Mouse (Mus musculus) heart, embryonic 16.5 days (tissue): ENCODE data around the gene Csnk2a2. TPM values are rescaled to one million over a fixed set of nuclear protein-coding genes. Genes with fewer than 3 reads are reported as not detected.

Experiments
- ATAC-seq: fragments of 200-750 bp; cut with Nextera tagmentation; replicated peaks from 2 replicates; pipeline ENCODE4 v1.8.0; 2017; ENCODE audit warnings: moderate number of reproducible peaks; ENCODE audit not compliant: insufficient read depth, low FRiP score; ENCODE audit errors: extremely low read depth
- H3K27ac ChIP-seq: fragments of 300-500 bp; sonication (generic); 2 replicates; pipeline ENCODE4 v1.5.1; 2014; ENCODE audit warnings: mild to moderate bottlenecking, low read length, control low read depth, moderate library complexity
- H3K27me3 ChIP-seq: fragments of 300-500 bp; sonication (generic); 2 replicates; pipeline ENCODE4 v1.6.1; 2014; ENCODE audit warnings: low read length, mixed read lengths; ENCODE audit not compliant: control insufficient read depth, insufficient read depth
- H3K36me3 ChIP-seq: fragments of 300-500 bp; sonication (generic); 2 replicates; pipeline ENCODE4 v1.6.1; 2014; ENCODE audit not compliant: control insufficient read depth, insufficient read depth
- H3K4me1 ChIP-seq: fragments of 300-500 bp; sonication (generic); 2 replicates; pipeline ENCODE4 v1.6.1; 2014; ENCODE audit warnings: low read length, mixed read lengths; ENCODE audit not compliant: control insufficient read depth, insufficient read depth
- H3K4me2 ChIP-seq: fragments of 300-500 bp; sonication (generic); 2 replicates; pipeline ENCODE4 v1.6.1; 2014; ENCODE audit warnings: low read depth, mild to moderate bottlenecking, control low read depth, low read length
- H3K4me3 ChIP-seq: fragments of 300-500 bp; sonication (generic); 2 replicates; pipeline ENCODE4 v1.5.1; 2014; ENCODE audit warnings: mild to moderate bottlenecking, control low read depth, low read length
- H3K9ac ChIP-seq: fragments of 300-500 bp; sonication (generic); 2 replicates; pipeline ENCODE4 v1.6.1; 2014; ENCODE audit warnings: low read length, control low read depth
- H3K9me3 ChIP-seq: fragments of 300-500 bp; sonication (generic); replicated peaks from 2 replicates; pipeline ENCODE4 v1.6.1; 2016; ENCODE audit warnings: low read length; ENCODE audit not compliant: control insufficient read depth
- WGBS: fragments of 180-500 bp; shearing (Covaris S2); extraction: QIAGEN DNeasy Blood & Tissue Kit; methylation state at CpG from one replicate; pipeline ENCODE4 v1.1.7; 2014; 5-methylcytosine and 5-hydroxymethylcytosine counted together
- polyA plus RNA-seq: library from polyadenylated mRNA; unstranded; fragments of >200 nt; fragmentation: Nextera tagmentation; extraction: Ambion mirVana; gene quantifications from 2 replicates; pipeline ENCODE4 v1.2.1, GENCODE M21; 2015

Csnk2a2 gene
- polyA plus RNA-seq, 1 experiment from 2014 or later, result 6.0 TPM

DNA sequence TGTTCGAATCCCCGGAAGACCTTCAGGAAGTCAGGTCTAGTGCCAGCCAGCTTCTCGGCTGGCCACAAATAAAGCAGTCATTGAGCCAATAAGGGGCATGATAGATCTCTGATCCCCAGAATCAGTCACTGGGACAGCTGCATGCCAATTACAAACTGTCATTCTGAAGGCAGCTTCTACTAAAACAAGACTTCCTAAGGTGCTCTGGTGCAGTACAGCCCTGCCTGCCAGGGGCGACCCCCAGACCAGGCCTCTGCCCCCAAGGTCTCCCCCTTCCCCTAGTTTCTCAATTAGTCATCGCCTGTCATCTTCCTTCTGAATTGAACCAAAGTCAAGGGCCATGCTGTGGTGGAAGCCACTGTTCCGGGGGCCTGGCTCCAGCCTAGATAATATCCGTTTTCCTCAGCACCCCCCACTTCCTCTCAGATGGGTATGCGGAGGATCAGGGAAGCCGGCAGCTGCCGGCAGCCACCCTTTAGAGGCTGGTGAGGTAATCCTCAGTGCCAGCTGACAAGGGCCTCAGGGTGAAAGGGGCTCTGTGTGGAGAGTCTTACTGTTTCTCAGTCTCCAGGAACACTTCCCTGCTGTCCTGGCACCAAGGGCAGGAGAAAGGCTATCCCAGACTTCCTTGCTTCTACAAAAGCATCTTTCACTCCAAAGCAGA lies 78.4 kb downstream of the Csnk2a2 start:
- peaks cover 7% of the 10 kb centered on the region for H3K4me1 ChIP-seq
- H3K9ac ChIP-seq, result peak overlapping the region; percentile 49; the same call in 1 of the 2 replicates
- peak; percentile 58 for ATAC-seq
- H3K27ac ChIP-seq, result peak overlapping the region; percentile 27; the same call in 1 of the 2 replicates
- H3K4me3 ChIP-seq, result no peak overlapping the region
- no peak overlapping the region for H3K4me2 ChIP-seq
- H3K27me3 ChIP-seq, result no peaks in the 10 kb centered on the region
- peaks cover 3% of the 10 kb centered on the region; the same call in 1 of the 2 replicates for H3K9me3 ChIP-seq
- H3K36me3 ChIP-seq, result no peaks in the 10 kb centered on the region
- 33% methylated on average over 10 of the region's 10 CpGs for WGBS

DNA sequence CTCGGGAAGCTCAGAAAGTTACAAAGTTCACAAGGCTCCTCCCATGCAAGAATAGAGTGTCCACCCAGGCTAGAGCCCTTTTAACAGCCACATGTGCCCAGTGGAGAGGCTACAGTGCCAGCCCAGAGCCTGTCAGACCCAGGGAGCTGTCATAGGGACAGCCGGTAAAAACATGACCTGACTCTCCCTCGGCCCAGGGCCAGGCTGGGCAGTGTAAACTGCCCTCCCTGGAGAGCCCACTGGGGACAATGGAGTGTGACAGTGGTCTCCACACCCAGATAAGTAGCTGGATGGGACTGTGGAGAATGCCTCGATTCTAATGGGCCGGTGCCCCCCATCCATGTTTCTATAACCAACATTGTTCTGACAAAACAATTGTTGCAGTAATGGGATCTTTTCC lies 80.3 kb downstream of the Csnk2a2 start:
- no peaks in the 10 kb centered on the region for H3K27me3 ChIP-seq
- H3K4me2 ChIP-seq, result no peak overlapping the region
- H3K4me3 ChIP-seq, result no peak overlapping the region
- H3K36me3 ChIP-seq, result no peaks in the 10 kb centered on the region
- 53% methylated on average over 5 of the region's 5 CpGs for whole genome bisulfite sequencing
- peak; percentile 65 for ATAC-seq
- H3K9me3 ChIP-seq, result peaks cover 3% of the 10 kb centered on the region; the same call in 1 of the 2 replicates
- peaks cover 7% of the 10 kb centered on the region for H3K4me1 ChIP-seq
- peak overlapping the region; percentile 25; the same call in 1 of the 2 replicates for H3K9ac ChIP-seq
- peak overlapping the region; percentile 27 for H3K27ac ChIP-seq

DNA sequence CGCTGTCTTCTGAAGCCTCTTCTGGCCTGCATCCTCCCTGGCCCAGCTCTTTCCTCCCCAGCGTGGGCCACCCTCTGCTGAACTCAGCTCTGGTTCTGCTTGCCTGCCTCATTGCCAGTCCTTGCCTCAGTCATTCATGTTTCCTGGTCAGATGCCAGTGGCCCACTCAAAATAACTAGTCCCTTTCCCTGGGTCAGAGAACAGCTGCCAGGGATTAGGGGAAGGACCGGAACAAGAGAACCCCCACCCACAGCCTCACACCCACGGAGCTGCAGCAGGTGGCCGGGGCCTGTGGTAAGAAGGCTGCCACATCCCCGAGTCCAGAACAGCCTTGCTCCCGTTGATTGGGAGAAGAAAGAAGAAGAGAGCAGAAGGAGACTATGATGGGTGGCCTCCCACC lies 88.7 kb downstream of the Csnk2a2 start:
- H3K4me1 ChIP-seq, result peaks cover 13% of the 10 kb centered on the region
- no peak overlapping the region for H3K27ac ChIP-seq
- no peaks in the 10 kb centered on the region for H3K27me3 ChIP-seq
- no peak overlapping the region for H3K9ac ChIP-seq
- H3K36me3 ChIP-seq, result no peaks in the 10 kb centered on the region
- ATAC-seq, result no peak
- H3K4me3 ChIP-seq, result no peak overlapping the region
- no peak overlapping the region for H3K4me2 ChIP-seq
- WGBS, result 71% methylated on average over 7 of the region's 7 CpGs
- no peaks in the 10 kb centered on the region for H3K9me3 ChIP-seq

DNA sequence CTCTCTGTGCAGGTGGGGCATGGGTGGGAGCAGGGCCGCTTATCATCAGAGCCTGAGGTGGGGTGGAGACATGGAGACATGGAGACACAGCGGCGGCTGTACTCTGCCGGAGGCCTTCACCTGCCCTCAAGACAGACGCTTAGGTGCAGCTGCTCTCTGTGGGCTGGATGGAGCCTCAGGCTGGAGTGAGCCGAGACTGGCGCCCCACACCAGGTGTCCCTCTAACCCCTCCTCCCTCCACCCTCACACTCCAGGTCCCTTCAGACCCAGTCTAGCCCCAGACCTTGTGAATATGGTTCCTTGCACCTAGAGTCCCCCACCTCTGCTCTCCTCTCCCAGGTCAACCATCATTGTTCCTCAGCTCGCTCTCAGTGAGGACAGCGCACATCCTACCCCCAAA lies 90.7 kb downstream of the Csnk2a2 start:
- ATAC-seq, result no peak
- Histone ChIP-seq H3K9ac (no peak overlapping the region), H3K9me3 (no peaks in the 10 kb centered on the region), H3K4me3 (no peak overlapping the region), H3K4me1 (peaks cover 30% of the 10 kb centered on the region), H3K4me2 (no peak overlapping the region), H3K27me3 (no peaks in the 10 kb centered on the region), H3K36me3 (no peaks in the 10 kb centered on the region), H3K27ac (no peak overlapping the region)
- 84% methylated on average over 9 of the region's 9 CpGs for WGBS

DNA sequence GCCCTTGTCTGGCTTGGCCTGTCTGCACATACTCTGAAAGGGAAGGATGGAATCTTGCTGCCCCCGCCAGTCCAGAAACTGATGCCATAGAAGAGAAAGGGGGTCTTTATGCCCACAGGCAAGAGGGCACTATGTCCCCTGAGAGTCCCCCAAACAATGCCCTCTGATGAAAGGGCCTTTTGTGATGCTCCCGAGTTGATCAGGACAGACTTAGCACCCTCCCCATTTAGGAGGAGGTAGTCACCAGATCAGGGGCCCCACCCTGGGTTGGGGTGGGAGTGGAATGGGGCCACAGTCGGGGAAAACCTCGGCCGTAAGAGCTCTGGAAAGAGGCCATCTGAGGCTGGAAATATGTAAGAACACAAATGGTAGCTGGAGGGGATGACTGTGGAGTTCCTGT lies 92.6 kb downstream of the Csnk2a2 start:
- H3K27me3 ChIP-seq, result no peaks in the 10 kb centered on the region
- H3K36me3 ChIP-seq, result no peaks in the 10 kb centered on the region
- WGBS, result 39% methylated on average over 5 of the region's 5 CpGs
- no peak overlapping the region for H3K4me2 ChIP-seq
- ATAC-seq, result no peak
- peak overlapping the region; percentile 61 for H3K27ac ChIP-seq
- no peak overlapping the region for H3K4me3 ChIP-seq
- H3K9me3 ChIP-seq, result no peaks in the 10 kb centered on the region
- peaks cover 34% of the 10 kb centered on the region for H3K4me1 ChIP-seq
- no peak overlapping the region for H3K9ac ChIP-seq

DNA sequence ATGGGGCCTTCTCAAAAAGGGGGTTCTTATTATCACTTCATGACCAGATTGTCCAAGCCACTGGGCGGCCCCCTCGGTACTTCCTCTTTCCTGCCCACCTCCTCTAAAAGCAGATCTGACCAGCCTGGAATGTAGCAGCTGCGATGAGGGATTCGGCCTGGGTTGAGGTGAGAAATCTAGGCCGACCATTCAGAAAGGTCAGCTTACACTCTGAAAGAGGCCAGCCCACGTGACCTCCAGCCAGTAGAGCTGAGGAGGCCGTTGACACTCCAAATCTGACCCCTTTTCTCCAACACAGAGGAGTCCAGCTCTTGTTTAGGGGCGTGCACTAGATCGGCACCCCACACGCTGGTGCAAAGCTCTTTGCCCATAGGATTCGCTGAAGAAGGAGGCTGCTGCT lies 93.1 kb downstream of the Csnk2a2 start:
- H3K9ac ChIP-seq, result no peak overlapping the region
- no peaks in the 10 kb centered on the region for H3K36me3 ChIP-seq
- no peak for ATAC-seq
- peaks cover 34% of the 10 kb centered on the region for H3K4me1 ChIP-seq
- H3K9me3 ChIP-seq, result no peaks in the 10 kb centered on the region
- H3K4me2 ChIP-seq, result no peak overlapping the region
- H3K27me3 ChIP-seq, result no peaks in the 10 kb centered on the region
- 43% methylated on average over 11 of the region's 11 CpGs for WGBS
- no peak overlapping the region for H3K4me3 ChIP-seq
- peak overlapping the region; percentile 61 for H3K27ac ChIP-seq

Other genes with a start within 250 kb of the Csnk2a2 start
- gene Cngb1, start 183.5 kb downstream of the Csnk2a2 start, polyA plus RNA-seq, result 0.66 and 1.3 TPM in 2 replicates
- gene Tepp, start 179.5 kb downstream of the Csnk2a2 start, polyA plus RNA-seq, result 0.74 TPM in 1 of 2 replicates, not detected in the other
- gene Zfp319, start 158.1 kb downstream of the Csnk2a2 start, polyA plus RNA-seq, result 6.4 and 6.6 TPM in 2 replicates
- gene Usb1, start 157.8 kb downstream of the Csnk2a2 start, polyA plus RNA-seq, result 32.4 and 32.8 TPM in 2 replicates
- 30.1 and 39.4 TPM in 2 replicates for gene Mmp15, start 137.8 kb downstream of the Csnk2a2 start, polyA plus RNA-seq
- 155 and 167 TPM in 2 replicates for gene Cfap20, start 55.2 kb downstream of the Csnk2a2 start, polyA plus RNA-seq
- gene Ccdc113, start 44.0 kb upstream of the Csnk2a2 start, polyA plus RNA-seq, result 2.6 and 3.1 TPM in 2 replicates
- gene Prss54, start 86.3 kb upstream of the Csnk2a2 start, polyA plus RNA-seq, result not detected in 2 replicates
- gene Gins3, start 143.4 kb upstream of the Csnk2a2 start, polyA plus RNA-seq, result 13.4 and 13.8 TPM in 2 replicates
- gene Ndrg4, start 186.9 kb upstream of the Csnk2a2 start, polyA plus RNA-seq, result 374 and 395 TPM in 2 replicates
- gene Setd6, start 225.8 kb upstream of the Csnk2a2 start, polyA plus RNA-seq, result 16.5 and 17.3 TPM in 2 replicates